Mouse (Mus musculus) stomach, postnatal 0 days (tissue): ENCODE data around the gene Gabpa.

ENCODE experiments used
- CTCF ChIP-seq: IDR thresholded peaks from 2 replicates; pipeline ENCODE4 v1.5.1; 2016; ENCODE audit warnings: antibody characterized with exemption, low read depth, mild to moderate bottlenecking, moderate library complexity
- EP300 ChIP-seq: optimal IDR thresholded peaks from 2 replicates; pipeline ENCODE3; 2016; ENCODE audit warnings: antibody characterized with exemption

- no peak for TF ChIP-seq CTCF
- no peak for TF ChIP-seq EP300
These were observed 47.1 kb downstream of the Gabpa start for GRCm38 (mm10) chr16:84881754-84882321.
